Mouse (Mus musculus) cerebellum, adult 2 months (tissue): ENCODE data around the gene Il9r.

ENCODE experiments used
- CTCF ChIP-seq: fragments of 200-500 bp; IDR thresholded peaks from 2 replicates; pipeline ENCODE4 v1.5.1; 2011; ENCODE audit warnings: low read depth, mild to moderate bottlenecking, control low read depth, low read length, moderate library complexity, borderline replicate concordance; ENCODE audit not compliant: insufficient read depth
- POLR2A ChIP-seq: fragments of 200-500 bp; IDR thresholded peaks from 2 replicates; pipeline ENCODE4 v1.6.1; 2011; ENCODE audit warnings: low read length, control low read depth, borderline replicate concordance; ENCODE audit not compliant: insufficient read depth

GRCm38 (mm10) chr11:32187256-32187655 is 12.8 kb downstream of the Il9r start:
- TF ChIP-seq CTCF (no peak), POLR2A (no peak)
